Comparison of ENCODE assay signal across 8 mouse cellular contexts in the genomic region with DNA sequence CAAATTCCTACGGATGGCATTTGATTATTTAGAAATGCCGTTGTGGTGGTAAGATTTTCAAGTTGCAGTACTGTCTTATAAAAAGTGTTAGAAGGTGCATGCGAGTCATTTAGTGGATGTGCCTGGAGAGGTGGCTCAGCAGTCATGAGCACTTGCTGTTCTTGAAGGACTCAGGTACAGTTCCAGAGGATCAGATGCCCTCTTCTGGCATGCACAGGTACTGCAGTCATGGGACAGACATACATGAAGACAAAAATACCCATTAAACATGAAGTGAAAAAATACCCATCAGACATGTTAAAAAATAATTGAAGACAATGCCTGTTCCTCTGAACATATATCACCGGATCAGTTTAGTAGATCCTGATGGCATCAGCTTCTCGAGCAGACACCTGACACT. TPM values are rescaled to one million over a fixed set of nuclear protein-coding genes. Genes with fewer than 3 reads are reported as not detected.
DNase-seq lines count a peak whose midpoint lies in the region; ATAC-seq and TF ChIP-seq lines count a peak whose summit lies in the region.

No protein-coding gene starts in this region.

- H3K27ac ChIP-seq in bone marrow, adult 2 months (ENCODE audit: control insufficient read depth, insufficient read depth, low read depth, low read length, poor library complexity), result no peak overlapping the region
- H3K27ac ChIP-seq in liver, embryonic 14.5 days, result no peak overlapping the region
- H3K27ac ChIP-seq in spleen, adult 2 months (ENCODE audit: insufficient read depth, low read length), result no peak overlapping the region
- H3K27ac ChIP-seq in hindbrain, embryonic 14.5 days, result no peak overlapping the region

- DNase-seq in layer of hippocampus, adult 11-12 months (ENCODE audit: low spot score), result peak; percentile 50
- no peak for DNase-seq in layer of hippocampus, postnatal 36 days
- DNase-seq in ES-CJ7 (ENCODE audit: low read depth, low spot score), result peak; percentile 72
- DNase-seq in frontal cortex, postnatal 25 days (ENCODE audit: low spot score in 2 of 2), result peak; percentile 14 to 19
- peak; percentile 30 to 42 (median 33) for DNase-seq in liver, embryonic 14.5 days (ENCODE audit: low read depth in 3 of 3, low spot score in 3 of 3)
- DNase-seq in spleen, adult 2 months (ENCODE audit: low read depth in 1 of 2, low spot score in 2 of 2), result peak in 1 of 2 experiments; percentile 25
- no peak for DNase-seq in hindbrain, embryonic 14.5 days (ENCODE audit: low spot score)

- ATAC-seq in liver, embryonic 14.5 days (ENCODE audit: insufficient read depth), result 0 out of 2 replicates have a peak, but pooled peaks have one; percentile 41
- no peak for ATAC-seq in hindbrain, embryonic 14.5 days (ENCODE audit: low FRiP score)

- TF ChIP-seq CTCF in bone marrow, adult 2 months (IDR thresholded peaks at IDR 0.05; ENCODE audit: control insufficient read depth, insufficient read depth, low read length), result peak; percentile 63
- TF ChIP-seq CTCF in liver, embryonic 14.5 days (IDR thresholded peaks at IDR 0.05; ENCODE audit: low read depth), result peak; percentile 84
- peak; percentile 27; the same call in 1 of the 2 replicates for TF ChIP-seq CTCF in spleen, adult 2 months (IDR thresholded peaks at IDR 0.05; ENCODE audit: extremely low read depth, insufficient read depth, insufficient read length, insufficient replicate concordance)

- H3K4me3 ChIP-seq in bone marrow, adult 2 months (replicated peaks; ENCODE audit: control insufficient read depth, low read depth, low read length), result no peak overlapping the region
- H3K4me3 ChIP-seq in liver, embryonic 14.5 days (ENCODE audit: insufficient read depth in 1 of 2, low read depth in 2 of 2, low read length in 2 of 2), result no peak overlapping the region
- no peak overlapping the region for H3K4me3 ChIP-seq in spleen, adult 2 months (ENCODE audit: extremely low read depth, insufficient read depth, insufficient read length)
- no peak overlapping the region for H3K4me3 ChIP-seq in hindbrain, embryonic 14.5 days (replicated peaks; ENCODE audit: low read length)

- no peak overlapping the region for H3K9ac ChIP-seq in liver, embryonic 14.5 days (replicated peaks)
- H3K9ac ChIP-seq in hindbrain, embryonic 14.5 days, result no peak overlapping the region

- no peak overlapping the region for H3K4me2 ChIP-seq in liver, embryonic 14.5 days (ENCODE audit: low read depth)
- no peak overlapping the region for H3K4me2 ChIP-seq in hindbrain, embryonic 14.5 days (replicated peaks)

- TF ChIP-seq EP300 in liver, embryonic 14.5 days (IDR thresholded peaks at IDR 0.05; ENCODE audit: low read depth), result no peak

- no peaks in the 10 kb centered on the region for H3K36me3 ChIP-seq in liver, embryonic 14.5 days (replicated peaks; ENCODE audit: control insufficient read depth, insufficient read depth, low read depth)
- H3K36me3 ChIP-seq in spleen, adult 2 months (ENCODE audit: control insufficient read depth, insufficient read depth, low read length), result no peaks in the 10 kb centered on the region
- no peaks in the 10 kb centered on the region for H3K36me3 ChIP-seq in hindbrain, embryonic 14.5 days (replicated peaks; ENCODE audit: control insufficient read depth, insufficient read depth)

- H3K9me3 ChIP-seq in liver, embryonic 14.5 days (ENCODE audit: control insufficient read depth, low read length), result no peaks in the 10 kb centered on the region
- H3K9me3 ChIP-seq in hindbrain, embryonic 14.5 days (ENCODE audit: control insufficient read depth, low read length), result no peaks in the 10 kb centered on the region

- TF ChIP-seq POLR2A in bone marrow, adult 2 months (IDR thresholded peaks at IDR 0.05; ENCODE audit: borderline replicate concordance, control insufficient read depth, low read depth, low read length), result no peak
- TF ChIP-seq POLR2A in spleen, adult 2 months (IDR thresholded peaks at IDR 0.05; ENCODE audit: low read depth, low read length), result no peak

- WGBS in bone marrow, adult 2 months, result 82% methylated on average over 5 of the region's 5 CpGs
- WGBS in liver, embryonic 14.5 days (ENCODE audit: insufficient replicate concordance), result 50% methylated on average over 5 of the region's 5 CpGs
- WGBS in spleen, adult 2 months, result 88% methylated on average over 5 of the region's 5 CpGs
- WGBS in hindbrain, embryonic 14.5 days, result 79% methylated on average over 5 of the region's 5 CpGs

- no peaks in the 10 kb centered on the region for H3K27me3 ChIP-seq in liver, embryonic 14.5 days (ENCODE audit: control insufficient read depth, insufficient read depth, low read length)
- H3K27me3 ChIP-seq in spleen, adult 2 months (ENCODE audit: control insufficient read depth, insufficient read depth, low read length), result no peaks in the 10 kb centered on the region
- H3K27me3 ChIP-seq in hindbrain, embryonic 14.5 days (ENCODE audit: control insufficient read depth, insufficient read depth, low read length), result no peaks in the 10 kb centered on the region

- H3K4me1 ChIP-seq in bone marrow, adult 2 months (ENCODE audit: control insufficient read depth, insufficient read depth, low read length), result no peaks in the 10 kb centered on the region
- no peaks in the 10 kb centered on the region for H3K4me1 ChIP-seq in liver, embryonic 14.5 days (replicated peaks; ENCODE audit: control insufficient read depth in 2 of 2, insufficient read depth in 2 of 2, low read length in 1 of 2)
- no peaks in the 10 kb centered on the region for H3K4me1 ChIP-seq in spleen, adult 2 months (ENCODE audit: control insufficient read depth, insufficient read depth, insufficient read length)
- no peaks in the 10 kb centered on the region for H3K4me1 ChIP-seq in hindbrain, embryonic 14.5 days (replicated peaks; ENCODE audit: control insufficient read depth, insufficient read depth, low read length)

RNA-seq across cellular contexts. Expression of gene Tmx4, which starts 29.7 kb away (rescaled TPM):
- total RNA-seq in layer of hippocampus, postnatal 36 days (2021), result 100 to 1,000 TPM; 156 to 164 TPM
- 11.9 and 18.2 TPM in 2 replicates for polyA plus RNA-seq in bone marrow, adult 2 months (2011; ENCODE audit: insufficient read depth, insufficient read length, low replicate concordance, missing spikeins)
- polyA plus RNA-seq in liver, embryonic 14.5 days (2012; rRNA removed), result 3.3 and 4.6 TPM in 2 replicates
- 9.6 and 10.0 TPM in 2 replicates for polyA plus RNA-seq in liver, embryonic 14.5 days (2014; fragmentation: Nextera tagmentation; extraction: Ambion mirVana)
- polyA plus RNA-seq in spleen, adult 2 months (2012; rRNA removed), result 3.4 and 5.0 TPM in 2 replicates
- 142 and 147 TPM in 2 replicates for polyA plus RNA-seq in hindbrain, embryonic 14.5 days (2014; fragmentation: Nextera tagmentation; extraction: Ambion mirVana)

Comparison
In these comparisons a context has a peak if more than half of its experiments do, and no peak if none do; other contexts are left out.
1. DNase-seq: peak in layer of hippocampus, adult 11-12 months (single experiment), ES-CJ7 (single experiment), frontal cortex, postnatal 25 days (2 of 2) and liver, embryonic 14.5 days (3 of 3); none in layer of hippocampus, postnatal 36 days (0 of 2) and hindbrain, embryonic 14.5 days (single experiment).
2. CTCF ChIP-seq: peak in every context shown above with its lines; median percentile 84 in liver, embryonic 14.5 days; 63 in bone marrow, adult 2 months; 27 in spleen, adult 2 months.